Mouse (Mus musculus) Patski (cell line): Measurements from ENCODE around the gene Fam166b. TPM values are rescaled to one million over a fixed set of nuclear protein-coding genes. Genes with fewer than 3 reads are reported as not detected.

Source experiments
- ATAC-seq: fragments of 100-300 bp; one replicate; pipeline ENCODE4 v1.8.0; 2021
- CTCF ChIA-PET: fragments of 350-600 bp; sonication (Branson Sonifier 250); formaldehyde crosslinking; loops from one replicate; lab custom pipeline; 2022; ENCODE audit warnings: inconsistent platforms; lab: Charles Lee
- POLR2A ChIA-PET: fragments of 350-600 bp; sonication (Branson Sonifier 250); formaldehyde crosslinking; loops from one replicate; lab custom pipeline; 2022; ENCODE audit warnings: antibody characterized with exemption, inconsistent platforms; lab: Charles Lee
- DNase-seq: peaks from one replicate; pipeline ENCODE4 v3.0.0-alpha.2; 2011; ENCODE audit warnings: low read depth, low spot score
- H3K27me3 ChIP-seq: fragments of 371-371 bp; one replicate; pipeline ENCODE4 v1.5.1; 2021
- CTCF ChIP-seq: fragments of 100-300 bp; IDR thresholded peaks from one replicate; pipeline ENCODE4 v1.5.1; 2021
- in situ Hi-C: fragments of 300-500 bp; cut with MboI; formaldehyde crosslinking; loops from 3 replicates; pipeline ENCODE4 v1.11.1; 2018; ENCODE audit warnings: low pct_unique_long_range_greater_than_20kb, mixed read lengths
- polyA plus RNA-seq: library from polyadenylated mRNA; unstranded; gene quantifications from one replicate; pipeline ENCODE4 v1.2.3, GENCODE M21; 2021

Fam166b gene
- polyA plus RNA-seq, 1 experiment from 2014 or later, result 0.17 TPM

DNA sequence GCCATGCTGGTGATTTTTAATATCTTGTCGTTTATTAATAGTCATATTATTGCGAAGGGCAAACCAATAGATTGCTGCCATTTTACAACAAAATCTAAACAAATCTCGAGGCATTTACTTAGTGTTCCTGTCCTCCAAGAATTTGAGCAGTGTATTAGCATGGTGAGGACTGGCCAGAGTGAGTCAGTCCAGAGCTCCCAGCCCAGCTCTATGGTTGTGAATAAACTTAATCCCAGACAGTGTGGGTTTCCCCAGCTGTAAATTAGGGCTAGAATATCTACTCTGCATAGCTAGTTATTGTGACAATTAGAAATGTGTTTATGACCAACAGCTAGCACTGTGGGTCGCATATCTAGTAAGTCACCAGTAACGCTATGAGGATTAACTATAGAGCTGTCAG lies 32.6 kb downstream of the Fam166b start:
- in situ Hi-C loops, result no loop called here
- ChIA-PET POLR2A (interaction anchor here (1.6 kb wide), 1 partner anchor 13 kb away, joined by 6 read pairs; no protein-coding TSS in a partner anchor), CTCF (interaction anchor here (0.9 to 1.3 kb wide), 2 partner anchors 13 to 18 kb away, joined by 3 read pairs; no protein-coding TSS in a partner anchor)
- no peak for TF ChIP-seq CTCF
- no peak for DNase-seq
- ATAC-seq, result no peak
- no peaks in the 10 kb centered on the region for H3K27me3 ChIP-seq

DNA sequence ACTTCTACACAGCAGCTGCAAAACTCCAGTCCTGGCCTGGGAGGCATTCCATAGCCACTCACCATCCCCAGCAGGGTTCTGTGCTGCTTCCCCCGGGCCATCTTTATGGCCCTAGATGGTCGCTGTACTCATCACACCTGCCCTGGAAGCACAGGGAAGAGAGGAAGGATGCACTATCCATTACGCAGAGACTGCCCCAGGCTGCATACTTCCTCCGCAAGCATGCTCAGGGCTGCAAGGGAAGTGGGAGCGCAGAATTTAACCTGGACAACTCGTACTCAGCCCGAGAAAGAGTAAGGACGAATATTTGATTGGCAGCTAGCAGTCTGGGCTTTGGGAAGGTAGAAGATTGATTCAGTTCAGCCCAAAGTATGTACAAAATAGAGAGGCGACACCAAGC lies 33.1 kb downstream of the Fam166b start:
- no peak for ATAC-seq
- H3K27me3 ChIP-seq, result no peaks in the 10 kb centered on the region
- no peak for TF ChIP-seq CTCF
- POLR2A ChIA-PET, result interaction anchor here (1.6 kb wide), 1 partner anchor 13 kb away, joined by 6 read pairs; no protein-coding TSS in a partner anchor
- CTCF ChIA-PET, result interaction anchor here (1.3 kb wide), 1 partner anchor 13 kb away, joined by 3 read pairs; no protein-coding TSS in a partner anchor
- in situ Hi-C loops, result no loop called here
- DNase-seq, result no peak

- in situ Hi-C loops, result no loop called here
- DNase-seq, result no peak
- ChIA-PET POLR2A (interaction anchor here (1.6 kb wide), 1 partner anchor 12 kb away, joined by 6 read pairs; no protein-coding TSS in a partner anchor), CTCF (no interaction called here)
- no peaks in the 10 kb centered on the region for H3K27me3 ChIP-seq
- no peak for ATAC-seq
- TF ChIP-seq CTCF, result no peak
These were observed 33.8 kb downstream of the Fam166b start for GRCm38 (mm10) chr4:43395147-43395546.

DNA sequence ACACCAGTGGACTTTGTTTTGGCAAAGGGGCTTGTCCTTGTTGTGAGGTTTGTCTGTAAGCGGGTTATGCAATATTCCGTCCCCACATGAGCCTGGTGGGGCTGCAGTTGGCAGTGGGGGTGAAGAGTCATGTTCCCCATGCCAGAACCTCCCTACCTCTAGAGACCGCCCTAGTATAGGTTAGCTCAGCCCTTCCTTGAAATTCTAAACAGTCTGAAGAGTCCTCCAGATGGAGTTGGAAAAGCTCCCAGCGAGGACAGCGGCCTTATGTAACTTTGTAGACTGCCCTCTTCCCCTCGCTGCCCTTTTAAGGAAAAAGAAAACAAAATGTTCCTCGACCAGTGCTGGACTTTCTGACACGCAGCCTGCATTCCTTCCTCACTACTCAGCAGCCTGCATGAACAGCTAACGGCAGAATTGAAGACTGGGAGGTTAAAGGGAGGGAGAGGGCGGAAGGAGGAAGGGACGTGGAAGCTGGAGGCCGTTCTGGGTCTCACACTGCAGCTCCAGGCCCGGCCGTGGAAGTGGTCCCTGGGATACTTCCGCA lies 34.5 kb downstream of the Fam166b start:
- ATAC-seq (peak; percentile 72), DNase-seq (no peak)
- no peaks in the 10 kb centered on the region for H3K27me3 ChIP-seq
- no peak for TF ChIP-seq CTCF
- ChIA-PET POLR2A (no interaction called here), CTCF (interaction anchor here (1.2 to 1.5 kb wide), 2 partner anchors 10 to 12 kb away, joined by 4 to 6 read pairs; no protein-coding TSS in a partner anchor)
- in situ Hi-C loops, result no loop called here

DNA sequence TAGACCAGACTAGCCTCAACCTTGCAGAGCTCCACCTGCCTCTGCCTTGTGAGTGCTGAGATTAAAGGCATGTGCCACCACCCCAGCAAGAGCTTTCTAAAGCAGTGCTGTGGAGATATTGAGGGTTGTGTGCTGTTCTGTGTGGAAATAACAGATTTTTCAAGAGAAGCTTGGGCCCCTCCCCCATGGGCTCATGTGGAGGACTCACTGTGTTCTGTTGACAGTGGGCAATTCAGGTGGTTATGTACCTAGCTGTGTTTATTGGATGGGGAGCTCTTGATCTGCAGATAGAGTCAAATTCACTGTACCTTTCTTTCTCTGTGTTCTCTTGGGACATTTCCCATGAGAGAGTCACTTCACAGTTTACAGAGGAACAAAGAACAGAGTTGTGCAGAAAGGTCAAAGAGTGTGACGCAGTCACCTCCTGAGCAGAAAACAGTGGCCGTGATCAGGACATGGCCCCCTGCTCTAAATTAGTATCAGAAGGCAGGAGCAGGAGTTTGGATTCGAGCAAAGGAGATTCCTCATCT lies 37.3 kb downstream of the Fam166b start:
- POLR2A ChIA-PET, result interaction anchor here (0.6 kb wide), 1 partner anchor 17 kb away, joined by 3 read pairs; no protein-coding TSS in a partner anchor
- CTCF ChIA-PET, result no interaction called here
- no peaks in the 10 kb centered on the region for H3K27me3 ChIP-seq
- in situ Hi-C loops, result no loop called here
- ATAC-seq (no peak), DNase-seq (no peak)
- no peak for TF ChIP-seq CTCF

DNA sequence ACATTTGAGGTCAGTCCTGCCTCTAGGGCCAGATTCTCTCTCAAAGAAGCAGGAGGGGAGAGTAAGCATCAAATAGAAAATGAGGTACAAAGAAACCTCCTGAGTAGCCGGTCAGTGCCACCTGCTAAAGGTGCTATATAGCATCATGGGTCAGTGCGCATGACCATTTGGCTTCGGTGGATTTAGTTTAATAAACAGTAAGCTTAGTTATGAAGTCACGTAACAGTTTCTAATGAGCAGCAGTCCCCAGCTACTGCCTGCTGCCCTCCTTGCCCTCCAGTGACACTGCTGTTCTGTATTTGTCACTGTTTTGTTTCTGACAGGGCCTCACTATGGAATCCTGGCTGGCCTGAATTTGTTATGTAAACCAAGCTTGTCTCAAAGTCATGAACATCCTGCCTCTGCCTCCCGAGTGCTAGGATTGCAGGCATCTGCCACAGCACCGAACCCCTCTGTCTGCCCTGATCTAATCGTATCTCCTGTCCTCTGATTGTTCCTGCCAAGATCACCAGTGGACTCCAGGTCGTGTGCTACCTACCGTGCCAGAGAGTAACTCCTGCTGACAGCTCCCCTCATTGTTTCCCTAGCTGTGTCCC lies 39.0 kb downstream of the Fam166b start:
- no peak for ATAC-seq

GRCm38 (mm10) chr4:43389390-43389789 lies 39.5 kb downstream of the Fam166b start:
- TF ChIP-seq CTCF, result no peak
- no peaks in the 10 kb centered on the region for H3K27me3 ChIP-seq
- ChIA-PET POLR2A (no interaction called here), CTCF (no interaction called here)
- in situ Hi-C loops, result no loop called here
- DNase-seq (no peak), ATAC-seq (no peak)

More for the DNA sequence above, 39.0 kb downstream of the Fam166b start:
- no peaks in the 10 kb centered on the region for H3K27me3 ChIP-seq
- TF ChIP-seq CTCF, result no peak
- ChIA-PET POLR2A (no interaction called here), CTCF (interaction anchor here (0.7 kb wide), 1 partner anchor 9 kb away, joined by 3 read pairs; no protein-coding TSS in a partner anchor)
- in situ Hi-C loops, result no loop called here
- no peak for DNase-seq

GRCm38 (mm10) chr4:43386932-43387331 lies 42.0 kb downstream of the Fam166b start:
- ChIA-PET POLR2A (no interaction called here), CTCF (no interaction called here)
- no peaks in the 10 kb centered on the region for H3K27me3 ChIP-seq
- no peak for DNase-seq
- no peak for TF ChIP-seq CTCF
- in situ Hi-C loops, result no loop called here
- no peak for ATAC-seq

DNA sequence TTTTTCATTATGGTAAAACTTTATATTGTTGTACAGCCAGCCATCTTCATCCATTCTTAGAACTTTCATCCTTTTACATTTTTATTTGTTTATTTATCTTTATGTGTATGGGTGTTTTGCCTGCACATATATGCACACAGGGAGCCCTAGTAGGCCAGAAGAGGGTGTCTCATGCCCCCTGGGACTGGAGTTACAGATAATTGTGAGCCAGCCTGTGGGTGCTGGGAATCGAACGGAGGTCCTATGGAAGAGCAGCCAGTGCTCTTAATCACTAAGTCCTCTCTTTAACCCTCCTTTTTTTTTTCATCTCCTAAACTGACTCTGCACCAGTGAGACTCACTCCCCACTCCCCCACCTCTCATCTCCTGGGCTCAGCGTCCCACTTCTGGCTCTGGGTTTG lies 44.4 kb downstream of the Fam166b start:
- POLR2A ChIA-PET, result no interaction called here
- no peak for ATAC-seq
- in situ Hi-C loops, result loop anchor here (5.0 kb wide), 1 partner anchor 33 kb away; no protein-coding TSS in a partner anchor
- CTCF ChIA-PET, result interaction anchor here (1.5 kb wide), 1 partner anchor 10 kb away, joined by 4 read pairs; no protein-coding TSS in a partner anchor
- no peak for DNase-seq
- H3K27me3 ChIP-seq, result no peaks in the 10 kb centered on the region
- TF ChIP-seq CTCF, result no peak

DNA sequence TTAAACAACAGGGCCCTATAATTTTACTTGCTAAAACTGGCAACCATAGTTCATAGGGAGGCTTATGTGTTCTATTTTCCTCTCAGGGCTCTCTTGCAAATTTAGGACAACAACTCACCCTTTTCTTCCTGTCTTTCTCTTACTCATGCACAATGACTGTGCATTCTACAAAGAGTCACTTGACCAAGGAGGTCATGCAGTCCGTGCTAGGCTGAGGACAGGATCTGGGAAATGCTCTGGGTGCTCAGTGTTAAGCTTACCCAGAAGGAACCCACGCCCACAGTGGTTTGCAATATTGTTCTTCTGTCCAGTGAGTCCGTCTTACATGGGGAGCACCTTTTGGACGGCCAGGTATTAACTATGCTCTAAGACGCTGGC lies 44.9 kb downstream of the Fam166b start:
- ATAC-seq, result no peak
- CTCF ChIA-PET, result interaction anchor here (1.5 kb wide), 1 partner anchor 10 kb away, joined by 4 read pairs; no protein-coding TSS in a partner anchor
- POLR2A ChIA-PET, result no interaction called here
- in situ Hi-C loops, result loop anchor here (5.0 kb wide), 1 partner anchor 33 kb away; no protein-coding TSS in a partner anchor
- no peaks in the 10 kb centered on the region for H3K27me3 ChIP-seq
- DNase-seq, result no peak
- no peak for TF ChIP-seq CTCF
